Mouse (Mus musculus) embryonic fibroblast, embryonic 13.5 days (primary cell): Measurements from ENCODE around the gene Gabbr2. TPM values are rescaled to one million over a fixed set of nuclear protein-coding genes. Genes with fewer than 3 reads are reported as not detected.
A peak's percentile ranks its signal among the peaks of the same experiment; 100 is the strongest.

Experiments
- H3K27ac ChIP-seq: 2 replicates; pipeline ENCODE4 v1.5.1; 2012; ENCODE audit warnings: low read length, control low read depth, inconsistent platforms; ENCODE audit not compliant: insufficient read depth
- H3K4me1 ChIP-seq: 2 replicates; pipeline ENCODE4 v1.6.1; 2011; ENCODE audit warnings: low read length; ENCODE audit not compliant: control insufficient read depth, insufficient read depth
- H3K4me3 ChIP-seq: 2 replicates; pipeline ENCODE4 v1.5.1; 2011; ENCODE audit warnings: mild to moderate bottlenecking, control low read depth, low read length; ENCODE audit not compliant: insufficient read depth
- CTCF ChIP-seq: IDR thresholded peaks from 2 replicates; pipeline ENCODE4 v1.5.1; 2011; ENCODE audit warnings: mild to moderate bottlenecking, control low read depth, low read length, moderate library complexity, borderline replicate concordance; ENCODE audit not compliant: insufficient read depth
- POLR2A ChIP-seq: IDR thresholded peaks from 2 replicates; pipeline ENCODE4 v1.6.1; 2011; ENCODE audit warnings: low read depth, mild to moderate bottlenecking, control low read depth, low read length, moderate library complexity
- polyA plus RNA-seq: library from polyadenylated mRNA; stranded (reverse); fragments of >200 nt; gene quantifications from 2 replicates; pipeline ENCODE4 v1.2.4, GENCODE M21; 2011; ENCODE audit warnings: low read depth; ENCODE audit not compliant: missing spikeins, insufficient read length

The Gabbr2 gene
- polyA plus RNA-seq, 1 experiment, result 0.30 TPM

- no peak overlapping the region for H3K27ac ChIP-seq
- no peak for TF ChIP-seq POLR2A
- no peak for TF ChIP-seq CTCF
- no peak overlapping the region for H3K4me3 ChIP-seq
- no peaks in the 10 kb centered on the region for H3K4me1 ChIP-seq
Observed at GRCm38 (mm10) chr4:46661433-46661832, 330.2 kb downstream of the Gabbr2 start.

GRCm38 (mm10) chr4:46658946-46659345 lies 332.7 kb downstream of the Gabbr2 start:
- Histone ChIP-seq H3K4me1 (no peaks in the 10 kb centered on the region), H3K4me3 (no peak overlapping the region), H3K27ac (no peak overlapping the region)
- TF ChIP-seq POLR2A (no peak), CTCF (no peak)

GRCm38 (mm10) chr4:46657116-46657515 lies 334.6 kb downstream of the Gabbr2 start:
- TF ChIP-seq CTCF (no peak), POLR2A (no peak)

GRCm38 (mm10) chr4:46655956-46656355 lies 335.7 kb downstream of the Gabbr2 start:
- no peak for TF ChIP-seq POLR2A
- TF ChIP-seq CTCF, result no peak
- Histone ChIP-seq H3K4me3 (no peak overlapping the region), H3K4me1 (no peaks in the 10 kb centered on the region), H3K27ac (no peak overlapping the region)

More at GRCm38 (mm10) chr4:46657116-46657515, 334.6 kb downstream of the Gabbr2 start:
- Histone ChIP-seq H3K27ac (no peak overlapping the region), H3K4me3 (no peak overlapping the region), H3K4me1 (no peaks in the 10 kb centered on the region)

- no peak for TF ChIP-seq CTCF
- no peak for TF ChIP-seq POLR2A
- no peak overlapping the region for H3K27ac ChIP-seq
- H3K4me3 ChIP-seq, result no peak overlapping the region
- no peaks in the 10 kb centered on the region for H3K4me1 ChIP-seq
Observed at GRCm38 (mm10) chr4:46655298-46655697, 336.4 kb downstream of the Gabbr2 start.

- no peaks in the 10 kb centered on the region for H3K4me1 ChIP-seq
- H3K27ac ChIP-seq, result peak within 1 kb of the TSS; percentile 74
- peak; percentile 59 for TF ChIP-seq POLR2A
- no peak for TF ChIP-seq CTCF
- peak within 1 kb of the TSS; percentile 85 for H3K4me3 ChIP-seq
Observed at GRCm38 (mm10) chr4:46650086-46650753, 341.5 kb downstream of the Gabbr2 start, which contains the start of gene Tbc1d2. TSS of gene Tbc1d2 (minus strand) at chr4:46650209.

GRCm38 (mm10) chr4:46649161-46649560 lies 342.5 kb downstream of the Gabbr2 start:
- H3K4me3 ChIP-seq, result peak overlapping the region; percentile 85
- no peaks in the 10 kb centered on the region for H3K4me1 ChIP-seq
- peak overlapping the region; percentile 74 for H3K27ac ChIP-seq
- TF ChIP-seq POLR2A, result no peak
- TF ChIP-seq CTCF, result no peak

- TF ChIP-seq CTCF (no peak), POLR2A (no peak)
- Histone ChIP-seq H3K4me1 (peaks cover 2% of the 10 kb centered on the region; the same call in 1 of the 2 replicates), H3K27ac (no peak overlapping the region), H3K4me3 (no peak overlapping the region)
Observed at GRCm38 (mm10) chr4:46643676-46644112, 348.0 kb downstream of the Gabbr2 start.

GRCm38 (mm10) chr4:46642924-46643675 lies 348.6 kb downstream of the Gabbr2 start:
- H3K4me1 ChIP-seq, result peaks cover 2% of the 10 kb centered on the region; the same call in 1 of the 2 replicates
- no peak for TF ChIP-seq CTCF
- no peak overlapping the region for H3K4me3 ChIP-seq
- H3K27ac ChIP-seq, result 0 out of 2 replicates have a peak overlapping the region, but pooled peaks have one; percentile 13

- TF ChIP-seq POLR2A, result no peak
- no peak for TF ChIP-seq CTCF
- H3K4me3 ChIP-seq, result no peak overlapping the region
- H3K27ac ChIP-seq, result no peak overlapping the region
- H3K4me1 ChIP-seq, result peaks cover 2% of the 10 kb centered on the region; the same call in 1 of the 2 replicates
Observed at GRCm38 (mm10) chr4:46641283-46641682, 350.4 kb downstream of the Gabbr2 start.
